Mouse (Mus musculus): Measurements from ENCODE around the gene Itga11.
"Not testable (repeated sequence)": the region's sequence is repeated elsewhere in the genome, so short reads cannot be mapped to it uniquely, and the experiment has no call there.

The Itga11 gene

DNA sequence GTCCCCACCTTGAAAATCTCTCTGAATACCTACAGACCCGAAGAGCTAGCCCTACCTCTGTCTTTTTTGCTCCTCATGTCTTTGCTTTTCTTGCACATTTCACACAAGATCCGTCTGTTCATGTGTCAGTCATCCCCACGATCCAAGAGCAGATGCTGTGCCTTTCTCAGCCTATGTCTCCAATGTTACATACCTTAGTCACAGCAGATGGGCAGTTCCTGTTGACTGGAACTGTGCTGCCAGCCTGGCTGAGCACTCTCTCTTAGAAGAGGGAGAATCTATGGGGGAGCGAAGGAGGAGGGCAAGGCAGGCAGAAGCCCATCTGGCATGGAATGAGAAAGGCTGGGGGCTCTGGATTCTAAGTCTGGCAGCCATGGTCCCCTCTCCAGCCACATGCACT, 87.7 kb downstream of the Itga11 start:
- no peak for DNase-seq (ENCODE audit: low spot score)

DNA sequence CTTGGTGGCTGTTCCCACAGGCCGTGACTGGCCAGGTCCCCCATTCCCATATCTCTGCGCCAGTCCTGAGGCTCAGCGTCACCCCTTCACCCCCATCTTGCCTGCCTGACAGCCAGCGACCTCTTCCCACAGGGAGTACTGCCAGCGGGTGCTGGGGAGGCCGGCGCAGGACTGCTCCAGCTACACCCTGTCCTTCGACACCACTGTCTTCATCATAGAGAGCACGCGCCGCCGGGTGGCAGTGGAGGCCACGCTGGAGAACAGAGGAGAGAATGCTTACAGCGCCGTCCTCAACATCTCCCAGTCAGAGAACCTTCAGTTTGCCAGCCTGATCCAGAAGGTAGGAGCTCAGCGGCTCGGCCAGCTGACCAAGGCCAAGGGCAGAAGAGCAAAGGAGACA, 89.8 kb downstream of the Itga11 start:
- DNase-seq (ENCODE audit: low spot score), result no peak

DNA sequence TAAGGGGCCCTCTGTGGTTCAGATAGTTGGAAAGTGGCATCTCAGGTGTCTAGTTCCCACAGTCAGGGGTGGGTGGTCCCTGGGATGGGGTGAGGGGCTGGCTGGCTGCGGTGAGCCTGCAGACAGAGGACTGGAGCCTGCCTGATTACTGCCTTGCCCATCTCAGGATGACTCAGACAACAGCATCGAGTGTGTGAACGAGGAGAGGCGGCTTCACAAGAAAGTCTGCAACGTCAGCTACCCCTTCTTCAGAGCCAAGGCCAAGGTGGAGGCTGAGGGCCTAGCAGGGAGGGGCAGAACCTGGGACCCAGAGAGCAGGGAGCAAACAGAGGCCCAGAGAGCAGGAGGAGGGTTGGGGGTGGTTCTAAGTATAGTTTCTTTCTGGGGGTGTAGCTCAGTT, 90.7 kb downstream of the Itga11 start:
- no peak for DNase-seq (ENCODE audit: low spot score)

DNA sequence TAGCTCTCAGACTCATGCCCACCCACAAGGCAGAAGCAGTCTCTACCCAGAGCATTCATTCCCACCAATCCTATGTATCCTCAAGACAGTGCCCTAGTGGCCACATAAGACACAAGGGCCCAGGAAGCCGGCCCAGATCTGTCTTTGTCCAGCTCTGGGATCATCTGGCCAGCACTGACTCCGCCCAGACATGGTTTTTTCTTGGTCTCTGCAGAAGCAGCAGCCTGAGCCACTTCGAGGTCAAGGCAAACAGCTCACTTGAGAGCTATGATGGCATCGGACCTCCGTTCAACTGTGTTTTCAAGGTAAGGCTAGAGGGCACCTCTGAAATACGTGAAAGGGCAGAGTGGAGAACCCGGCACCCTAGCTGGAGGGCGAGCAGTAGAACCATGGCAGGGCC, 95.1 kb downstream of the Itga11 start:
- no peak for DNase-seq (ENCODE audit: low spot score)

DNA sequence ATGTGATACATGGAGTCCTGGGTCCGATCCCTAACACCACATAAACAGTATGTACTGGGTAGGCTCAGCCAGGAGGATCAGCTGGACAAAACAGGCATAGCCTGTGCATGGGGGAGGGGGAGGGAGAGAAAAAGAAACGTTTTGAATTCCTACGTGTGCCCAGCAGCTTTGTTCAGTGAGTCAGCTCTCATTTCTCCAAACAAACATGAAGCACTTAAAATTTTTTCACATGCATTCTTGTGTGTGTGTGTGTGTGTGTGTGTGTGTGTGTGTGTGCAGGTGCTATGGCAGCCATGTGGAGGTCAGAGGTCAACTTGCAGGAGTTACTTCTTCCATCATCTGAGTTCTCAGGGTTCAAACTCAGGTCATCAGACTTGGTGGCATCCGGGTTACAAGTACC, 97.8 kb downstream of the Itga11 start:
- DNase-seq (ENCODE audit: low spot score), result peak; percentile 14

DNA sequence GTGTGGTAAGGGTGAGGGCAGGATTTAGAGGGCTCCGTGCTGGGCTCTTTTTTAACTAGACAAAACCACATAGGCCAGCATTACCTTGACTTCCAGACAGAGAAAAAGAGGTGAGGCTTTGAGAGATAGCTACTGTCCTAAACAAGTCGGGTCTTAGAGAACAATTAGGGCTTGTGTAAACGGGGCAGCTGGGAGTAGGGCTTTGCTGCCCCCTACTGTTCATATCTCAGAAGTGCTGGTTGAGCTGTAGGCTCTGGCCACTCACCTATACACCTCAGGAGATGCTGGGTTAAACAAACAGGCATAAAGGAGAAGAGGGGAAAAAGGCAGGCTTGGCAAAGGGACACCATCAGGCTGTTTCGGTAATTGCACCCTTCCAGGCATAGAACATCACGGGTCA, 99.8 kb downstream of the Itga11 start:
- DNase-seq (ENCODE audit: low spot score), result peak; percentile 83

DNA sequence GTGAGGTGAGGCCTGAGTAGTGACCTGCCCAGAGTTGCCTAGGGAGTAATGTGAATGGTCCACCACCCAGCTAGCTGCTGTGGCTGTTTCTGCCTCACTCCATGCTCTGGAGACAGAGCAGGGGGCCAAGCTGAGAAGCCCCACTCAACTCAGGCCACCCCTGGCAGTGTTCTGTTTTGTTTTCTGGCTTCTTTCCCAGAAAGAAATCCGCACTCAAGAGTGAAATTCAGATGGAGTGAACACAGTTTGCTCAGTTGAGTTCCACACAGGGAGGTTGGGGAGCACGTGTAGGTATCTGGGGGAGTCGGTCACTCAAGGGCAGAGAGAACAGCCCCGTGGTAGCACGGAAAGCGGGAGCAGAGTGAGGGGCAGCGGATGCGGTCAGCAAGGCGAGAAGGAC, 101.1 kb downstream of the Itga11 start:
- no peak for DNase-seq (ENCODE audit: low spot score)

DNA sequence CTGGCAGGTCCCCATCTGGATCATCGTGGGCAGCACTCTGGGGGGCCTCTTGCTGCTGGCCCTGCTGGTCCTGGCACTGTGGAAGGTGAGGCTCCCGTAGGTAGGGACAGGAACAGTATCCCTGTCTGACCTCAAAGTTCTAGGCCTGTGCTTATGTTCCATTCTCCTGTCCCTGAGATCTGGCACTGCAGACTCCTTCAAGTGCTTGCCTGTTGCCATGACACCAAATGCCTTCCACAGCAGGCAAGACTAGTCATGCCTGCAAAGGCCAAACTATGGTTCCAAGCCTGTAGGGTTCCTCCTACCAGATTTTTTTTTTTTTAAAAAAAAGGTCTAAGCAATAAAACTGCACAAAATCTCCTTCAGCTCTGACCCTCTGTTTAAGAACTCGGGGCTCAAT, 104.3 kb downstream of the Itga11 start:
- peak; percentile 42 for DNase-seq (ENCODE audit: low spot score)

DNA sequence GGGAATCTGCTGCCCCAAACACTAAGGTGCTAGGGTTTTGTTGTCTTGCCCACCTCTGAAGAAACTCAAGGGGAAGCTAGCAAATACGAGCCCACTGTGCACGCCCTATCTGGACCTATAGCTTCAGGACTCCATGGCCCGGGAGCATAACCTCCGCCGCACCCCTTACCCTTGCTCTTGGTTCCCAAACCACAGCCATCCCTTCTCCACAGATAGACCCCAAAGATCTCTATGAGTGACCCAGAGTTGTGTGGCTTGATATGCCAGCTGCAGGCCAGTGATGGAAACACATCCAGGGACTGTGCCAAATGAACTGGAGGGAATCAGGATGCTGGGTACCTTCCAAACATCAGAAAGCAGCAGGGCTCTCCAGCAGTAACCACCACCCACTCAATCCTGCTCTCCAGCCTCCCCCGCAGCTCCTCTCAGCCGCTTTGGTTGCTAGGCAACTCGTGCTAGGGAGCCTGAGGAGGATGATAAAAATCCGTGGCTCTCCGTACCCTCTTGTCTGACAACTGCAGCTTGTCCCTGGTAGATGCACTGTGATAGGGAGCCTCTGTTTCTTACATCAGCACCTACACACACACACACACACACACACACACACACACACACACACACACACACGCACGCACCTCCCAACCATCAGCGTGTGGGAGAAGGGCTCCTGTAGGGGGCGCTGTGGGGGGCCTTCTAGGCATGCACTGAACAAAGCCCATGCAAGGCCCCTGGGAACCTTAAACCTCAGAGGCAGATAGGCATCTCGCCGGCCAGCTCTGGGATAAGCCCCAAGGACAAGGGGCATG, 105.6 kb downstream of the Itga11 start:
- DNase-seq (ENCODE audit: low spot score), result peak; percentile 48

DNA sequence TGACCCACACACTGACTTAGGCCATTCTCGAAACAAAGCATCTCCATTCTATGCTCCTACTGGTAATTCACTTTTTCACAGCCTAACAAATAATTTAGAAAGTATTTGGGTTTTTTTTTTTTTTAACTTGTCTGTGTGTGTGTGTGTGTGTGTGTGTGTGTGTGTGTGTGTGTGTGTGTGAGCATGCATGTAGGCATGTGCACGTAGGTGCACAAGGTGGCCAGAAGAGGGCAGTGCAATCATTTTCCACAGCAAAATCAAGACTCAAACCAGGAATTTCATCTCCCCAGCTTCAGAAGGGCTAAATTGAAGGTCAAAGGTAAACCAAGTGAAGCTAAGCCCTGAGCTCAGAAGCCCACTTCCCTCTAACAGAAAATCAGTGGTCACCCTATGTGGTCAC, 106.6 kb downstream of the Itga11 start:
- DNase-seq (ENCODE audit: low spot score), result no peak

DNA sequence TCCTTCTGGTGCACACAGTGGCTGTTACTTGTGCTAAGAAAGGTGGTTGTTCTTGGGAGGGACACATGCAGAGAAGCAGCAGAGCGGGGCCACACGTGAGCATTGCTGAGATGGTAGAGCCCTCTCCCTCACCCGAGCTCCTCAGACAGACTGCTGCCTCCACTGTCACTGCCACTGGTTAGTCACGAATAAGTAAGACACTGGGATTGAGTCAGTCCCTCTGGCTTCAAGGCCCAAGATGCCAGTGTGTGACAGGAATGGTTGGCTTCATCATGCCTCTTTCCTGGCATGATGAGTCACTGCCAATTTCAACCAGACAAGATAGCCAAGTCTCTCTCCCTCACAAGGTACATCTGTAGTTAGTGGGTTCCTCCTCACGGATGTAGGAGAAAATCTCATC, 109.1 kb downstream of the Itga11 start:
- DNase-seq (ENCODE audit: low spot score), result no peak

DNA sequence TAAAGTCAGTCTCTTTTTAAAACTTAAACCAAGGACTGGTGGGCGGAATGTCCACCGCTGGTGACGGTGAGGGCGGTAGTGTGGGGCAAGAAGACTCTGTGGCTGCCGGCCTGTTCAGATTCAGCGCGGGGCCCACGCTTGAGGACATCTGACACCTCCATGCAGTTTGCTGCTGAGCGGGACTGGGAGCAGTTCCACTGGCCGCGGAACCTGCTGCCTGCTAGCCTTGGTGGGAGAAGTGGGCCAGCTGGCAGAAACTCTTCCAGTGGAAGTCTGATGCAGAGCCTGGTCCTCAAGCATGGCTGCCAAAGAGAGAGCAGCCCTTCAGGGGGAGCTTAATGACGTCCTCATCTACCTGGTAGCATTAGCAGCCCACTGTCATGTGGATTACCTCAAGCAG, 112.2 kb downstream of the Itga11 start:
- DNase-seq (ENCODE audit: low spot score), result peak; percentile 3

DNA sequence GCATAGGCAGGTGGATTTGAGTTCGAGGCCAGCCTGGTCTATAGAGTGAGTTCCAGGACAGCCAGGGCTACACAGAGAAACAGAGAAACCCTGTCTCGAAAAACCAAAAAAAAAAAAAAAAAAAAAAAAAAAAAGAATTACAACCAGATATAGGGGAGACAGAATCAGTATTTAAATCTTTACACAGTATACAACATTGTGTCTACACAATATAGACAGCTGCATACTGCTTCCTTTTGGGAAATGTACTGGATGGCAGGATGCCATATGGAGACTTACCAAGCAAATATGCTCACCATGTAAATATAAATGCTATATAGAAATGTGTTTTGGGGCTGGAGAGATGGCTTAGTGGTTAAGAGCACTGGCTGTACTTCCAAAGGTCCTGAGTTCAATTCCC, 121.6 kb downstream of the Itga11 start:
- DNase-seq (ENCODE audit: low spot score), result not testable (repeated sequence)

DNA sequence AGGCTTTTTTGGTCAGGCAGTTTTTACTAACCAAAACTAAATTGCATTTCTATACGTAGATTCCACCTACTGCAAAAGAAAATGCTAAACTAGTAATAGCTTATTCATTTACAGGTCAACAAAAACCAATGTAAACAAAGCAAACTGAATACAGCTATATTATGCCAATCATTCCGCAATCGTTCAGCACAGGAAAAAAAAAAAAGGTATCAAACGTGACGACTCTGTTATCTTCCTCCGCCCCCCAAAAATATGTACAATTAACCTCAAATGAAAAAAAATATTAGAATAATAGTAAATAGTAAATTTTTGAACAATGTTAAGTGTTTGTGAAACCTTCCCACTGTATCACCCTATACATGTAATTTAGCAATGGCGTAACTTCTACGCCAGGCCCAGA, 132.5 kb downstream of the Itga11 start:
- no peak for DNase-seq (ENCODE audit: low spot score)

DNA sequence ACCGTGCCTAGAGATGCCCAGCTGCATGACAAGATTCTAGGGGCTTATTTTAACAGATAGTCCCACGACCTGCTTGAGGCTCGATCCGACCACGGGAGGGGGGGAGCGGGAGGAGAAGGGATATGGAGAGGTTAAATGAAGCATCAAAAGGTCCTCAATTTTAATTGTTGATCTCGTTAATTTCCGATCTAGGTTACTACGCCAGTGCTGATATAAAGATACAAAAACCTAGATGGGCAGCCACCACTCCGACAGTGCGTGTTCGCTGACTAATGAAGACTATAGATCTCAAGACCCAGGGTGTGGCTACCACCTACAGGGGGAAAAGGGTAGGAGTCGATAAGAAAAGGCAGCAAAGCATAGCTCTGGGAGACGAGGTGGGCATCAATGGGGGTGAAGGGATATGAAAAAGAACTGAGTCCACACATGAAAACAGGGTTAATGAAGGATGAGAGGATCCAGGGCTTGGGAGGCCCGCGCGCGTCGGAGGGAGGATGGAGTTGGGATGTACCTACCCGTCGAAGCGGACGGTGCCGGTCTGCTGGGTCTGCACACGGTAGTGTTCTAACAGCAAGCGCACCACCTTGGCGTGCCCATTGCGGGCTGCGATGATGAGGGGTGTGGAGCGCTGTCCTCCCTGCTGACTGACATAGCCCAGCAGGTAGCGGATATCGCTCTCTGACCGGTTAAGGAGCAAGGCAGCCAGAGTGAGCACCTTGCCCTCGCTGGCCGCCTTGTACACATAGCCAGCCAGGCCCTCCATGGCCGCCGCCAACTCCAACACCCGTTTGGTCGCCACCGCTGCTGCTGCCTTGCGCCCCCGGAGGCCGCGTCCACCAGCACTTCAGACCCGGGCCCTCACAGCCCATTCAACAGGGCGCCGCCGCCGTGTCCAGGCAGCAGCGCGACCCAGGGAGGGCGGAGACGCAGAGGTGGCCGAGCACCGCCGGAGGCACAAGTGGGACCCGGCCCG, 133.2 kb downstream of the Itga11 start:
- peak; percentile 70 for DNase-seq (ENCODE audit: low spot score)

DNA sequence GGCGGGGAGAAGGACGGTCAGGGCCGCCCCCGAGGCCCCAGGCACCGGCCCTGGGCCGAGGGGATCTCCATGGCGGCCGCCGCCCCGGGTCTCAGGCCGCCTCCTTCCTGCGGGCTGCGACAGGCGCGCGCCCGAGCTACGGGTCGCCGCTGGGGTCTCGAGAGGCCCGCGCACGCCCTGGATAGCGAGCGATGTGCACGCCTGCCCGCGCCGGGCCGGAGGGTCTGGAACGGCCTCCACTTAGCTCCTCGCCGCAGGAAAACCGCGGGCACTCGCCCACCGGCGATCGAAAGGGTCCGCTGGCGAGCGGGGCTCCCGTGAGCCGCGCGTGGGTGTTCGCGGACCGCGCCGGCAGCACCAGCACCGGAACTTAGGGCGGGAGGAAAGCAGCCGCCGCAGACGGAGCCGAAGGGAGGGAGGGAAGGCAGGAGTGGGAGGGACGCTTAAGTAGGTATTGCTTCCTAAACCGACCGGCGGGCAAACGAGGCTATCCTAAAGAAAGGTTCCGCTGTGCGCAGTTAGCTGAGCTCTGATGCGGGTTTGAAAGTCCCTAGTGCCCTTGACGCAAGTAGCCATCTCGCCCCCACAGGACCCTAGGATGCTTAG, 134.0 kb downstream of the Itga11 start, which contains the start of gene Fem1b:
Fem1b (minus strand) TSS at position 419 of the 606 bp plus-strand sequence.
- peak; percentile 97 for DNase-seq (ENCODE audit: low spot score)

DNA sequence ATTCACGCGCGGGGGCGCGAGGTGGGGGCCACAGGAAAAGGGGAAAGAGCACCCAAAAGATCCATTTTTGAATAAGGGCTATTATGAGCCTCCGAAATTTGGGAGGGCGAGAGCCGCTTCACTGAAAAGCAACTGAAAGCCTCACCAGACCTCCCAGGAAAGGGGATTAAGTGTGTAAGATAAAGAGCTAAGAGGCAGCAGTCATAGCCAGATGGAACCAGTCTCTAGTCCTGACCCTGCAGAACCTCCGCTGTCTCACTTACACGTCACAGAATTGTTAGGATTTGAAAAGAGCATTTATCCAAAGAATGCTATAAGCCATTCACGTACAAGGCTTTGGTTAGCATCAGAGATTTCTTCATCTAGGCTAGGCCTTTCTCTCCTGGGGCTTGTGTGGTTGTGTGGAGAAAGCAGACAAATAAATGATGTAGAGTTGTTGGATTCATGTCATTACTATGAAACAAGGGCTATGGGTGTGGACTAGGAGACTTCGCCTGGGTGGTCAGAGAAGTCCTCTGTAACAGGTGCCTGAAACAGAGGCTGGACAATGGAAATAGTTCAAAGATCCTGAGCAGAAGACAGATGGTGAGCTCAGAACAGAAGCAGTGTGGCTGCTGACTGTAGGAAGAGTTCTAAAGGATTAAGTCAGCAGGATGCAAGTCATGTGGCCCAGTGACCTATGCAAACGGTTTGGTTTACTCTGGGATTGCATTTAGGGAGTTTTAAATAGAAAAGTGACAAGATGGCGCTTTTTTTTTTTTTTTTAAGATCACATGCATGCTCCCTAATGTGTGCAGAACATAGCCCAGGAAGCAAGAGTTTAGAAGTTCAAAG, 134.8 kb downstream of the Itga11 start:
- DNase-seq (ENCODE audit: low spot score), result peak; percentile 51

DNA sequence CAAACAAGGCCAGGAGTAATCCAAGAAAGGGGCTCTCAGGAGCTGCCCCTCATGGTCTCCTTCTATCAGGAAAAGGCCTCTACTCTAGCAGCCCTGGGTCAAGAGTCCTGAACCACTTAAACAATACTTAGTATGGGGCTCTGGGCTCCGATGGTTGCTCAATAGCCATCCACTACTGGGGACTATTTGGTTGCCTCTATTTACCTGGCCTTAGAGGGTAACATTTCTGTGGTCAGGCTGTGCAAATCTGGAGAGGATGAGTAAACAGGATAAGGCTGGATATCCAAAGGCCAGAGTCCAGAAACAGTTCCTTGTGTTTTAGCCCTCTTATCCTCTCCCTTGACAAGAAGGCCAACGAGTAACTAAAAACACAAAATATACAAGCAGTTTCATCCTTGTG, 137.1 kb downstream of the Itga11 start:
- DNase-seq (ENCODE audit: low spot score), result no peak

DNA sequence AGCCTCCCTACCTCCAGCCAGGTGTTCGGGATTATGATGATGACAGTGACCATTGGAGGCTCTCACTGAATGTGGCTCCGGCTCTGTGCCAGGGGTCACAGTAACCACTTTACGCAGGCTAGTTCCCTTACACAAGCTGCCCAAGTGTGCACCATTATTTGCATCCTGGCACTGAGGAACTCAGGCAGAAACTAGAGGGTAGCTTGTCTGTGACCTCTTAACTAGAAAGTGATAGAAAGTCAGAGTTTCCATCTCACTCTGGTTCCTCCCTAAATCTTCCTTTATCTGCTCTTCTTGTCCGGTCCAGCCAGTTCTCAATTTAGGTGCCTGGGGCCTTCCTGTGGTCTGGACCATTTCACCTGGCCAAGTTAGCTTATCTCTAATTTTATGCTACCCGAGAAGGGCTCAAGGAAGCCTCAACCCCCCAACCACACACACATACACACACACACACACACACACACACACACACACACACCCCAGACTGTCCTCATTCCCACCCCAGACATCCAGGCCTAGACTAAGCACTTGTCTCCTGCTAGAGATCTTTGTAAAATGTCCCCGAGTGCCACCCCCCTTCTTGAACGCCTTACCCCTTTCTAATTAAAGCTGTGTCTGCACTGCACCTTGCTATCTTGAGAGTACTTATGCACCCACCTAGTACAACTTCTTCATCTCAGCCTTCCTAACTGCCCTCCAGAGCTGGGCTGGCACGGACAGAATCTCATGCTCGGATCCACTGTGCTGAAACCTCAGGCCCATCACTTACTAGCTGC, 138.9 kb downstream of the Itga11 start:
- DNase-seq (ENCODE audit: low spot score), result no peak

DNA sequence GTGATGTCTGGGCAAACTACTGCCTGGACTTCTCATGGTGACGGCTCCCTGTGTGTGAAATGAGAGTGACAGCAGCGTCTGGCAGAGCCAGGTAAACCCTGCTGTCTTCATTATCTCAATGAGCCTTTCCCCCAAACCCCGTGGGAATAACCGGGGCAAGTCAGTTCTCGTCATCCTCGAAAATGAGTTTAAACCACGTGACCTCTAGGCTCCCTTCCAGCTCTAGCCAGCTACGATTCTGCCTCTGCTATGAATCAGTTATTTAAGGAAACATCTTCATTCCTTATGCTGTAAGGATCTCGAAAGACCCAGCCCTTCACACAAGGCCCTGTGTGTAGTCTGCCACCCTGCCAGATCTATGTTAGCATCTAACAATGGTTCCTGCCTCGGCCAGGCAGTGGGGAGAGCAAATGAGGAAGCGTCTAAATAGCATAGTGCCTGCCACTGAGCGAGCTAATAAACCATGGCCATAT, 139.5 kb downstream of the Itga11 start:
- DNase-seq (ENCODE audit: low spot score), result no peak

Measured in embryo, embryonic 10 days (tissue).